Mouse (Mus musculus): ENCODE data around the gene Fam192a. TPM values are rescaled to one million over a fixed set of nuclear protein-coding genes. Genes with fewer than 3 reads are reported as not detected.

Gene Fam192a
- polyA plus RNA-seq, 1 experiment, result 17.2 TPM

GRCm38 (mm10) chr8:94633564-94634194 lies 31.9 kb upstream of the Fam192a start:
- Histone ChIP-seq H3K4me3 (ENCODE audit: extremely low read depth, insufficient read depth, insufficient read length) (no peak overlapping the region), H3K27ac (ENCODE audit: insufficient read depth, low read length) (no peak overlapping the region), H3K36me3 (ENCODE audit: control insufficient read depth, insufficient read depth, low read length) (peaks cover 21% of the 10 kb centered on the region), H3K27me3 (ENCODE audit: control insufficient read depth, insufficient read depth, low read length) (no peaks in the 10 kb centered on the region), H3K4me1 (ENCODE audit: control insufficient read depth, insufficient read depth, insufficient read length) (no peaks in the 10 kb centered on the region)
- DNase-seq (ENCODE audit: low read depth in 1 of 2, low spot score in 2 of 2), result no peak
- no peak for TF ChIP-seq CTCF (IDR thresholded peaks at IDR 0.05; ENCODE audit: extremely low read depth, insufficient read depth, insufficient read length, insufficient replicate concordance)
- no peak for TF ChIP-seq POLR2A (IDR thresholded peaks at IDR 0.05; ENCODE audit: low read depth, low read length)
- 36% methylated on average over 2 of the region's 2 CpGs for WGBS

DNA sequence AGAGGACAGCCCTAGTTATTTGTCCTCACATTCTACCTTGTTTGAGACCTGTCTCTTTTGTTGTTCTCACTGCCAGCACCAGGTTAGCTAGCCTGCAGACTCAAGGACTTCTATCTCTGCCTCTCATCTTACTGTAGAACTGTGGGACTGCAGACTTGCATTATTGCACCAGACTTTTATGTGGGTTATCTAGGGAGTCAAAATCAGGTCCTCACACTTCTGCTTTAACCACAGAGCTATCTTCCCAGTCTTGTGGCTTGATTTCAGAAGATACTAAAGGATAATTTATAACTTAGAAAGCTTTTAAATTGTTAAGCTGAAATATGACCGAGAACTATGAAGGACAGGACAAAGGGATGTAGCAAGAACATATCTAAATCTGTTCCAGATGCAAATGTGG lies 23.1 kb upstream of the Fam192a start:
- Histone ChIP-seq H3K36me3 (ENCODE audit: control insufficient read depth, insufficient read depth, low read length) (peaks cover 7% of the 10 kb centered on the region; the same call in 1 of the 2 replicates), H3K27ac (ENCODE audit: insufficient read depth, low read length) (no peak overlapping the region), H3K27me3 (ENCODE audit: control insufficient read depth, insufficient read depth, low read length) (no peaks in the 10 kb centered on the region), H3K4me1 (ENCODE audit: control insufficient read depth, insufficient read depth, insufficient read length) (no peaks in the 10 kb centered on the region), H3K4me3 (ENCODE audit: extremely low read depth, insufficient read depth, insufficient read length) (no peak overlapping the region)
- 87% methylated on average over 1 of the region's 1 CpGs for WGBS
- no peak for DNase-seq (ENCODE audit: low read depth in 1 of 2, low spot score in 2 of 2)
- TF ChIP-seq POLR2A (IDR thresholded peaks at IDR 0.05; ENCODE audit: low read depth, low read length) (no peak), CTCF (IDR thresholded peaks at IDR 0.05; ENCODE audit: extremely low read depth, insufficient read depth, insufficient read length, insufficient replicate concordance) (no peak)

- no peak for TF ChIP-seq CTCF (IDR thresholded peaks at IDR 0.05; ENCODE audit: extremely low read depth, insufficient read depth, insufficient read length, insufficient replicate concordance)
- TF ChIP-seq POLR2A (IDR thresholded peaks at IDR 0.05; ENCODE audit: low read depth, low read length), result no peak
- no peak for DNase-seq (ENCODE audit: low read depth in 1 of 2, low spot score in 2 of 2)
- H3K27me3 ChIP-seq (ENCODE audit: control insufficient read depth, insufficient read depth, low read length), result no peaks in the 10 kb centered on the region
- 0 out of 2 replicates have a peak, but pooled peaks cover 1% of the 10 kb centered on the region for H3K36me3 ChIP-seq (ENCODE audit: control insufficient read depth, insufficient read depth, low read length)
- no peaks in the 10 kb centered on the region for H3K4me1 ChIP-seq (ENCODE audit: control insufficient read depth, insufficient read depth, insufficient read length)
- 91% methylated on average over 5 of the region's 5 CpGs for WGBS
- H3K27ac ChIP-seq (ENCODE audit: insufficient read depth, low read length), result no peak overlapping the region
- no peak overlapping the region for H3K4me3 ChIP-seq (ENCODE audit: extremely low read depth, insufficient read depth, insufficient read length)
Measured at GRCm38 (mm10) chr8:94607064-94607463, 5.3 kb upstream of the Fam192a start.

DNA sequence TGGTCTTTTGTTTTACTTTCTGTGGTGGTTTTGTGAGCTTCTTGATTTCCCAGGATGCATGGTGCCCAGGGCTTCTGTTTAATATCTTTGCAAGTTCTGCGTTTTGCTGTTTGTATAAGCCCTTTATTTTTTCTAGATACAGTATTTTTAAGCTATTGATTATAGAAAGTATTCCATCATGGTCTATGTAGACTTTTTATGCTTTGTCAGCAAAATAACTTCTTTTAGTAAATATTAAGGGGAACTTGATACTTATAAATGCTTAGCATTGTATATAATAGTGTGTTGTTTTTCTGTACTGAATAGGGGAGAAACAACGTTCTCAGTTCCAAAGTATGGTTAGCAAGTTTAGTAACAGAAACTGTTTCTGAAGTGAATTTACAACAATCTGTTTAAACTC lies 2.2 kb upstream of the Fam192a start:
- TF ChIP-seq POLR2A (IDR thresholded peaks at IDR 0.05; ENCODE audit: low read depth, low read length) (no peak), CTCF (IDR thresholded peaks at IDR 0.05; ENCODE audit: extremely low read depth, insufficient read depth, insufficient read length, insufficient replicate concordance) (no peak)
- 0 out of 2 replicates have a peak, but pooled peaks cover 1% of the 10 kb centered on the region for H3K36me3 ChIP-seq (ENCODE audit: control insufficient read depth, insufficient read depth, low read length)
- H3K27me3 ChIP-seq (ENCODE audit: control insufficient read depth, insufficient read depth, low read length), result no peaks in the 10 kb centered on the region
- 83% methylated on average over 2 of the region's 2 CpGs for WGBS
- no peak overlapping the region for H3K27ac ChIP-seq (ENCODE audit: insufficient read depth, low read length)
- no peaks in the 10 kb centered on the region; the same call in 1 of the 2 replicates for H3K4me1 ChIP-seq (ENCODE audit: control insufficient read depth, insufficient read depth, insufficient read length)
- DNase-seq (ENCODE audit: low read depth in 1 of 2, low spot score in 2 of 2), result no peak
- H3K4me3 ChIP-seq (ENCODE audit: extremely low read depth, insufficient read depth, insufficient read length), result no peak overlapping the region

DNA sequence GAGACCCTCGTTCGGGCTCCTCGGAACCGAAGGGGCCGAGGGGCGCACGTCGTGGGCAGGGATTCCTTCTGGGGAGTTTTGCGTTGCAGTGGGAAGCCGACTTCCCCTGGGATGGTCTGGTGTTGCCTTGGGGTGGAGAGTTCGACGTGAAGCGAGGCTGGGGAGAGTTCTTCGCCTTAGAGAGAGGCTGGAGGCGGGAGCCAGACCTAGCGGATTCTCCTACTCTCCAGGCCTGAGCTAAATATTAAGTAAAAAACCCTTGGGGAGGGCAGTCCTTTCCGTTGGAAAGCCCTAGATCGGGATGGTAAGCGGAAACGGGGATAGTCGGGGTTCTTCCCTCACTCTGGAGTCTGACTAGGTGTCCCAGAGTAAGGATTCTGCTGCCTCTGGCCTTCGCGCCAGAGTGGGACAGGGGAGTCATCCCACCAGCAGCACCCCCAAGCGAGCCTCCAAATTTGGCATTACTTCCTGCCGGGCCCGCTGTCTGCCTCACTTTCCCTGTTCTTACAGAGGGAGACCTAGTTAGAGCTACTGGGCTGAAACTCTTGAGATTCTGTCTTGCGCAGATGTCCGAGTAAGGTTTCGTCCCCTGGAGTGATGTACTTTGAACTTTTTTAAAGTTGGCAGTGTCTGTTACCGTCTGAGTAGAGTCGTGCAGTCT lies 804 bp upstream of the Fam192a start:
- peak in 1 of 2 experiments; percentile 8 for DNase-seq (ENCODE audit: low read depth in 1 of 2, low spot score in 2 of 2)
- Histone ChIP-seq H3K27ac (ENCODE audit: insufficient read depth, low read length) (peak overlapping the region; percentile 88; the same call in 1 of the 2 replicates), H3K4me1 (ENCODE audit: control insufficient read depth, insufficient read depth, insufficient read length) (no peaks in the 10 kb centered on the region; the same call in 1 of the 2 replicates), H3K27me3 (ENCODE audit: control insufficient read depth, insufficient read depth, low read length) (no peaks in the 10 kb centered on the region), H3K4me3 (ENCODE audit: extremely low read depth, insufficient read depth, insufficient read length) (peak overlapping the region; percentile 99), H3K36me3 (ENCODE audit: control insufficient read depth, insufficient read depth, low read length) (0 out of 2 replicates have a peak, but pooled peaks cover 1% of the 10 kb centered on the region)
- TF ChIP-seq POLR2A (IDR thresholded peaks at IDR 0.05; ENCODE audit: low read depth, low read length) (no peak), CTCF (IDR thresholded peaks at IDR 0.05; ENCODE audit: extremely low read depth, insufficient read depth, insufficient read length, insufficient replicate concordance) (no peak)
- 2% methylated on average over 31 of the region's 31 CpGs for WGBS

GRCm38 (mm10) chr8:94601034-94601606 lies 677 bp downstream of the Fam192a start:
- TF ChIP-seq POLR2A (IDR thresholded peaks at IDR 0.05; ENCODE audit: low read depth, low read length) (no peak), CTCF (IDR thresholded peaks at IDR 0.05; ENCODE audit: extremely low read depth, insufficient read depth, insufficient read length, insufficient replicate concordance) (no peak)
- no peaks in the 10 kb centered on the region; the same call in 1 of the 2 replicates for H3K4me1 ChIP-seq (ENCODE audit: control insufficient read depth, insufficient read depth, insufficient read length)
- peak in 1 of 2 experiments; percentile 17 for DNase-seq (ENCODE audit: low read depth in 1 of 2, low spot score in 2 of 2)
- under 1% methylated on average over 51 of the region's 51 CpGs for WGBS
- H3K36me3 ChIP-seq (ENCODE audit: control insufficient read depth, insufficient read depth, low read length), result no peaks in the 10 kb centered on the region
- peak overlapping the region; percentile 83 for H3K27ac ChIP-seq (ENCODE audit: insufficient read depth, low read length)
- H3K4me3 ChIP-seq (ENCODE audit: extremely low read depth, insufficient read depth, insufficient read length), result peak overlapping the region; percentile 85
- H3K27me3 ChIP-seq (ENCODE audit: control insufficient read depth, insufficient read depth, low read length), result no peaks in the 10 kb centered on the region
